Mouse (Mus musculus) liver, embryonic 12.5 days (tissue): Measurements from ENCODE around the gene Cdc42se2. TPM values are rescaled to one million over a fixed set of nuclear protein-coding genes. Genes with fewer than 3 reads are reported as not detected.

Experiments used
- ATAC-seq: fragments of 200-750 bp; cut with Nextera tagmentation; 2 replicates; pipeline ENCODE4 v1.8.0; 2017; ENCODE audit warnings: moderate number of reproducible peaks, mild to moderate bottlenecking, moderate library complexity
- H3K27ac ChIP-seq: fragments of 300-500 bp; sonication (generic); 2 replicates; pipeline ENCODE4 v1.5.1; 2016; ENCODE audit warnings: mild to moderate bottlenecking
- H3K27me3 ChIP-seq: fragments of 300-500 bp; sonication (generic); replicated peaks from 2 replicates; pipeline ENCODE4 v1.6.1; 2016; ENCODE audit warnings: mild to moderate bottlenecking, moderate library complexity
- H3K36me3 ChIP-seq: fragments of 300-500 bp; sonication (generic); 2 replicates; pipeline ENCODE4 v1.6.1; 2016; ENCODE audit warnings: mild to moderate bottlenecking, moderate library complexity
- H3K4me1 ChIP-seq: fragments of 300-500 bp; sonication (generic); 2 replicates; pipeline ENCODE4 v1.6.1; 2016
- H3K4me2 ChIP-seq: fragments of 300-500 bp; sonication (generic); 2 replicates; pipeline ENCODE4 v1.6.1; 2016; ENCODE audit warnings: mild to moderate bottlenecking, moderate library complexity
- H3K4me3 ChIP-seq: fragments of 300-500 bp; sonication (generic); 2 replicates; pipeline ENCODE4 v1.5.1; 2016; ENCODE audit warnings: mild to moderate bottlenecking, moderate library complexity
- H3K9ac ChIP-seq: fragments of 300-500 bp; sonication (generic); 2 replicates; pipeline ENCODE4 v1.6.1; 2016; ENCODE audit warnings: mild to moderate bottlenecking, moderate library complexity
- H3K9me3 ChIP-seq: fragments of 300-500 bp; sonication (generic); replicated peaks from 2 replicates; pipeline ENCODE4 v1.6.1; 2016; ENCODE audit warnings: mild to moderate bottlenecking, moderate library complexity
- WGBS: fragments of 180-500 bp; shearing (Covaris S2); methylation state at CpG from one replicate; pipeline ENCODE4 v1.1.7; 2016; ENCODE audit not compliant: insufficient replicate concordance; 5-methylcytosine and 5-hydroxymethylcytosine counted together
- polyA plus RNA-seq: library from polyadenylated mRNA; unstranded; fragments of >200 nt; fragmentation: Nextera tagmentation; extraction: Ambion mirVana; gene quantifications from 2 replicates; pipeline ENCODE4 v1.2.1, GENCODE M21; 2016

The Cdc42se2 gene
- polyA plus RNA-seq, 1 experiment from 2014 or later = 28.0 TPM

DNA sequence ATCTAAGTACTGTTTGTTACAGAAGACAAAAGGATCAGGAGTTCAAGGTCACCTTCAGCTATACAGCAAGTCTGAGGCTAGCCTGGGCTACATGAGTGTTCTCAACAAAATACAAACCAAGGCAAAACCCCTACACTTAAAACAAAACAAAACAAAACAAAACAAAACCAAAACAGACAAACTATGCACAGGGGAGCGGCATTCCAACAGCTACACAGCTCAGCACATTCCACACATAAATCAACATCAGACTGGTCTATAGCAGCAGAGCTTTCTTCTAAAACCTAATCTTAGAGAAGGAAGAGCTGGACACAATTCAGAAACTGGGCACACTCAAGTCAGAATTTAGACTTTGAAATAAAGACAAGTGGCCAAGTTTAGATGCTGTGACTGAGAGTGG lies 43.2 kb downstream of the Cdc42se2 start:
- no peak for ATAC-seq
- no peak overlapping the region for H3K27ac ChIP-seq
- 86% methylated on average over 1 of the region's 1 CpGs for WGBS
- H3K27me3 ChIP-seq = no peaks in the 10 kb centered on the region
- H3K36me3 ChIP-seq = peaks cover 19% of the 10 kb centered on the region
- H3K4me2 ChIP-seq = no peak overlapping the region
- H3K9me3 ChIP-seq = no peaks in the 10 kb centered on the region
- H3K4me3 ChIP-seq = no peak overlapping the region
- H3K4me1 ChIP-seq = peaks cover 10% of the 10 kb centered on the region
- no peak overlapping the region for H3K9ac ChIP-seq

DNA sequence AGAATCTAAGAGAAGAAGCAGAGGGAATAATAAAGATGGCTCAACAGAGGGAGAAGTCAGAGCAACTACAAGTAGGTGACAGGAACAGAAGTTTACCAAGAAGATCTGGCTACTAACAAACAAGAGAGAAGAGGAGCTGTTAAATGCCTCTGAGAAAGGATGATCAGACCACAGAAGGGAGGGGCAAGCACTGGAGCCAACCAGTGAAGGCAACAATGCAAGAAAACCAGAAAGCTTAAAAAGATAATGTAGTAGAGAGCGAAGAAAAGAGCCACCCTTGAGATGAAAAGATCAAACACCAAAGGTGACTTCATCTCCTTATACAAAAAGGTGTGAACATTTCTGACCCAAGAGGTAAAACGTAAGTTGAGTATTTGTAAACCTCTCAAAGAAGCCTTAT lies 46.1 kb downstream of the Cdc42se2 start:
- Histone ChIP-seq H3K9me3 (no peaks in the 10 kb centered on the region), H3K9ac (no peak overlapping the region), H3K27me3 (no peaks in the 10 kb centered on the region), H3K4me3 (no peak overlapping the region), H3K4me2 (no peak overlapping the region), H3K4me1 (peaks cover 18% of the 10 kb centered on the region), H3K27ac (no peak overlapping the region), H3K36me3 (peaks cover 21% of the 10 kb centered on the region)
- WGBS = 70% methylated on average over 2 of the region's 2 CpGs
- ATAC-seq = no peak

GRCm38 (mm10) chr11:54739012-54739750 lies 48.3 kb downstream of the Cdc42se2 start:
- no peak overlapping the region for H3K27ac ChIP-seq
- no peak overlapping the region for H3K4me3 ChIP-seq
- H3K4me2 ChIP-seq = no peak overlapping the region
- no peak overlapping the region for H3K9ac ChIP-seq
- 72% methylated on average over 4 of the region's 4 CpGs for WGBS
- peaks cover 19% of the 10 kb centered on the region for H3K4me1 ChIP-seq
- peak; percentile 63 for ATAC-seq
- H3K27me3 ChIP-seq = no peaks in the 10 kb centered on the region
- no peaks in the 10 kb centered on the region for H3K9me3 ChIP-seq
- peaks cover 22% of the 10 kb centered on the region for H3K36me3 ChIP-seq

GRCm38 (mm10) chr11:54736903-54737302 lies 50.6 kb downstream of the Cdc42se2 start:
- Histone ChIP-seq H3K36me3 (peaks cover 22% of the 10 kb centered on the region), H3K9me3 (no peaks in the 10 kb centered on the region), H3K4me1 (peaks cover 19% of the 10 kb centered on the region), H3K9ac (no peak overlapping the region), H3K4me3 (no peak overlapping the region), H3K4me2 (no peak overlapping the region), H3K27me3 (no peaks in the 10 kb centered on the region), H3K27ac (no peak overlapping the region)
- ATAC-seq = no peak
- WGBS = 74% methylated on average over 5 of the region's 5 CpGs

GRCm38 (mm10) chr11:54735114-54735513 lies 52.4 kb downstream of the Cdc42se2 start:
- H3K9me3 ChIP-seq = no peaks in the 10 kb centered on the region
- ATAC-seq = no peak
- H3K4me3 ChIP-seq = no peak overlapping the region
- peaks cover 18% of the 10 kb centered on the region for H3K36me3 ChIP-seq
- no peaks in the 10 kb centered on the region for H3K27me3 ChIP-seq
- no peak overlapping the region for H3K9ac ChIP-seq
- no peak overlapping the region for H3K4me2 ChIP-seq
- H3K4me1 ChIP-seq = peaks cover 23% of the 10 kb centered on the region
- H3K27ac ChIP-seq = no peak overlapping the region
- WGBS = 89% methylated on average over 1 of the region's 1 CpGs

DNA sequence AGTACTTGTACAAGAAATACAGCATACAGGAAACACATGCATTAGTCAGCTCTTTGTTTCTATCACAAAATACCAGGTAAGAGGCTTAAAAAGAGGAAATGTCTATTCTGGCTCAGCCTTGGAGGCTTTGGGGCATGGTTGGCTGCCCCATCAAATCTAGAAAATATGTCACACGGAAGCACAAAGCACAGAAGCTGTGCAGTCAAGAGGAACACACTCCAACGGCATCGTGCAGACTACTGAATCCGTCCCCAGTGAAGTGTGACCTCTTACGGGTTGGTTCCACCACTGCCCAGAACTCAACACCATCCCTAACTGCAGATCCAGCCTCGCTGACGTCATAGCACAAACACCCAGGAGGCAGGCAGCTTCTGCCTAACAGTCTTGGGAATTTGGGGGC lies 53.9 kb downstream of the Cdc42se2 start:
- H3K9ac ChIP-seq = no peak overlapping the region
- no peaks in the 10 kb centered on the region for H3K27me3 ChIP-seq
- peaks cover 14% of the 10 kb centered on the region for H3K4me1 ChIP-seq
- H3K36me3 ChIP-seq = peaks cover 8% of the 10 kb centered on the region; the same call in 1 of the 2 replicates
- H3K4me2 ChIP-seq = no peak overlapping the region
- H3K9me3 ChIP-seq = no peaks in the 10 kb centered on the region
- H3K27ac ChIP-seq = no peak overlapping the region
- no peak overlapping the region for H3K4me3 ChIP-seq
- no peak for ATAC-seq
- 63% methylated on average over 7 of the region's 7 CpGs for WGBS

DNA sequence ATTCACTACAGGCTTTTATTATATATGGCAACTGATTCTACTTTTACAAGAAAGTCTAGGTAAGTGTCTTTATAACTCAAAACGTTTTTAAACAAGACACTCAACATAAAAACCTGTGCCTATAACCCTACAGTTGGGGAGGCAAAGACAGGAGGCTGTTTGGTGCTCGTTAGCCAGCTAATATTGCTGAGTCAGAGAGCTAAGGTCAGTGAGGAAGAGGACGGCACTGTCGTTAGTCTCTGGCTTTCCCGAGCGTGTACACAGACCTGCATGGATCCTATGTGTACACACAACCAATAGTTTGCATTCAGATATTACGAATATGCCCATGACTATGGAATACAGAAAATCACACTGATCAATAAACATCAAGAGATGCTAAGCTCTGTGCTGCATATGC lies 56.1 kb downstream of the Cdc42se2 start:
- no peak for ATAC-seq
- H3K4me1 ChIP-seq = peaks cover 11% of the 10 kb centered on the region
- H3K27me3 ChIP-seq = no peaks in the 10 kb centered on the region
- no peak overlapping the region for H3K4me3 ChIP-seq
- H3K9ac ChIP-seq = no peak overlapping the region
- no peaks in the 10 kb centered on the region for H3K9me3 ChIP-seq
- H3K36me3 ChIP-seq = peaks cover 3% of the 10 kb centered on the region; the same call in 1 of the 2 replicates
- no peak overlapping the region for H3K4me2 ChIP-seq
- no peak overlapping the region for H3K27ac ChIP-seq
- 66% methylated on average over 7 of the region's 7 CpGs for WGBS

- no peak for ATAC-seq
- Histone ChIP-seq H3K9me3 (no peaks in the 10 kb centered on the region), H3K9ac (no peak overlapping the region), H3K27ac (no peak overlapping the region), H3K4me1 (peaks cover 10% of the 10 kb centered on the region), H3K36me3 (peaks cover 5% of the 10 kb centered on the region; the same call in 1 of the 2 replicates), H3K4me2 (no peak overlapping the region), H3K4me3 (no peak overlapping the region), H3K27me3 (no peaks in the 10 kb centered on the region)
- 78% methylated on average over 5 of the region's 5 CpGs for WGBS
Measured at GRCm38 (mm10) chr11:54730931-54731330, 56.5 kb downstream of the Cdc42se2 start.

DNA sequence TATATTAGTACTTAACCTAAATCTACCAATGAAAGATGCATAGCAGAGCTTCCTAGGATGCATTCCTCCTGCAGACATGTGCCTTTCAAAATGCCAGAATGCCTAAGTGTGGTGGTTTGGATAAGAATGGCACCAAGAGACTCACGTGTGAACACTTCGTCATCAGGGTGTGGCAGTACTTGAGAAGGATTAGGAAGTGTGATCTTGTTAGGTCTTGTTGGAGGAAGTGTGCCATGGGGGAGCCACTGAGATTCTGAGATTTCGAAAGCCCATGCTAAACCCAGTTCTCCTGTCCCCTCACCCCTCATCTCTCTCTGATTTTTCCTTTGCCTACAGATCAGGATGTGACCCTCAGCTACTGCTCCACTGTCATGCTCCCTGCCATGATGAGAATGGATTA lies 58.2 kb downstream of the Cdc42se2 start:
- no peaks in the 10 kb centered on the region for H3K9me3 ChIP-seq
- peaks cover 10% of the 10 kb centered on the region for H3K4me1 ChIP-seq
- H3K36me3 ChIP-seq = peaks cover 5% of the 10 kb centered on the region; the same call in 1 of the 2 replicates
- no peak overlapping the region for H3K9ac ChIP-seq
- no peak overlapping the region for H3K27ac ChIP-seq
- no peak overlapping the region for H3K4me2 ChIP-seq
- H3K4me3 ChIP-seq = no peak overlapping the region
- WGBS = 63% methylated on average over 3 of the region's 3 CpGs
- ATAC-seq = no peak
- H3K27me3 ChIP-seq = no peaks in the 10 kb centered on the region

DNA sequence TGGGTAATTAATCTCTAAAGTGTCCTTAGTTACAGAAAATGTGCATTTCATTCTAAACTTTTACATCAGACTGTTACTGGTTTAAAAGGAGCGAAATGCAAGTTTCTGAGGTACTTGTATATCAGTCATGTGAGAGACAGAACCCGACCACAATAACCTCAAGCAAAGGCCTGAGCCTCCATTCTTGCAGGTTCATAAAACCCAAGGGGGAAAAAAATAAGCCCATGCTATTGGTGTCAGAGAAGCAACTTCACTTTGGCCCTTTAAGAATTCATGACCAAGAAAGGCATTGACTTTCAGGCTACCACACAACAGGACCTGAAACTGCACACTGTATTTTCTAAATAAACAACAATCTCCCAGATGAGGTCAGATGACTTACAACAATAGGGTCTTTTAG lies 59.1 kb downstream of the Cdc42se2 start:
- Histone ChIP-seq H3K27me3 (no peaks in the 10 kb centered on the region), H3K27ac (no peak overlapping the region), H3K9me3 (no peaks in the 10 kb centered on the region), H3K4me2 (no peak overlapping the region), H3K4me1 (peaks cover 10% of the 10 kb centered on the region), H3K4me3 (no peak overlapping the region), H3K36me3 (peaks cover 9% of the 10 kb centered on the region; the same call in 1 of the 2 replicates), H3K9ac (no peak overlapping the region)
- no peak for ATAC-seq
- WGBS = 70% methylated on average over 2 of the region's 2 CpGs

DNA sequence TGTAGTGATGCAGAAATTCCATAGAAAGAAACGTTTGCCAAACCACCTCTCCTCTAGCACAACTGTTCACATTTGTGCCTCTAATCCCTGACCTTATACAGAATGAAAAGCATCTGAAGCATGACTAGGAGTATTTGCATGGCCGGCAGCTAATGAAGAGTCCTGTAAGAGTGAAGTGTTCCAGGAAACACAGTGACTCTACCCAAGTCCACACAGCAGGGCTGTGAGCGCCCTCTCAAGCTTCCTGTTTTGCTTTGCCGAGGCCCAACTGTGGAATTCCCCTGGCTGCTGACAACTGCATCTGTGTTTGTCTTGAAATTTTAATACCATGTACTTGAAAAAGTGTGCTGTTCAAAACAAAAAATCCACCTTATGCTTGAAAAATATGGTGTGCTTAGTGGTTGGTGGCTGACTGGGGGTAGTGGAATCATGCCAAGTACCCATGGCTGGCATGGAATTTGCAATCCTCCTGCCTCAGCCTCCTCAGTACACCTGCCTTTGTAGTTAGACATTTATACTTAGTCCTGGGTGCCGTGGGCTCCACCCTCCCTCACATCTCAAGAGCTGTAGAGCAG lies 60.1 kb downstream of the Cdc42se2 start:
- H3K4me3 ChIP-seq = no peak overlapping the region
- no peak for ATAC-seq
- H3K36me3 ChIP-seq = peaks cover 14% of the 10 kb centered on the region
- H3K4me1 ChIP-seq = peaks cover 10% of the 10 kb centered on the region
- H3K9me3 ChIP-seq = no peaks in the 10 kb centered on the region
- no peak overlapping the region for H3K27ac ChIP-seq
- WGBS = 58% methylated on average over 5 of the region's 5 CpGs
- no peaks in the 10 kb centered on the region for H3K27me3 ChIP-seq
- H3K9ac ChIP-seq = no peak overlapping the region
- no peak overlapping the region for H3K4me2 ChIP-seq

DNA sequence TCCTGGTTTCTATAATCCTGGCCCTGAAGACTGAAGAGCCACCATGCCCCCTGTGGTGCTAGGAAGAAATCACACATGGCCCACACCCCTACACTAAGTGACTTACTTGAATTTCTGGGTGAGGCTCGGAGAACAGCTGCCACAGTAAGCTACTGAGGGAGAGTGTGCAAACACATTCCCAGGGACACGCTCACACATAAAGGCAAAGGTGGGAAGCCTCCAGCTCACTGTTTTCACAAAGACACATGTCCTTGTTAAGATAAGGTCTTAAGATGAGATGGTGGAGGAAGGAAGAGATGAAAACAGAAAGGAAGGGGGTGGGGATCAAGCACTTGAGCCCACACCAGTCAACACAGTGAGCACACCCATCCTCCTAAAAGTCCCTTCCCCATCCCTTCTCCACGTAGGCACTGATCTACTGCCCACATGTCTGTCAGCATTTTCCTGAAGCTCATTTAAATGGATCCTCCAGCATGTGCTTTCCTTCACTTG lies 60.9 kb downstream of the Cdc42se2 start:
- Histone ChIP-seq H3K4me3 (no peak overlapping the region), H3K4me1 (peaks cover 7% of the 10 kb centered on the region), H3K9me3 (no peaks in the 10 kb centered on the region), H3K27me3 (no peaks in the 10 kb centered on the region), H3K9ac (no peak overlapping the region), H3K36me3 (peaks cover 22% of the 10 kb centered on the region), H3K27ac (no peak overlapping the region), H3K4me2 (no peak overlapping the region)
- WGBS = 65% methylated on average over 3 of the region's 3 CpGs
- ATAC-seq = no peak
